Mouse (Mus musculus) 3134 (cell line): Measurements from ENCODE around the gene Wdr25.

Experiments
- DNase-seq: peaks from one replicate; pipeline ENCODE4 v3.0.0-alpha.2; 2011; ENCODE audit warnings: low spot score; ENCODE audit not compliant: insufficient read length; ENCODE audit errors: extremely low read depth

The Wdr25 gene

GRCm38 (mm10) chr12:108982684-108982960 is 89.2 kb downstream of the Wdr25 start:
- DNase-seq: no peak

- no peak for DNase-seq
These were observed 90.1 kb downstream of the Wdr25 start for GRCm38 (mm10) chr12:108983496-108983895.

- peak; percentile 67 for DNase-seq
These were observed 91.0 kb downstream of the Wdr25 start for GRCm38 (mm10) chr12:108984471-108984870.

DNA sequence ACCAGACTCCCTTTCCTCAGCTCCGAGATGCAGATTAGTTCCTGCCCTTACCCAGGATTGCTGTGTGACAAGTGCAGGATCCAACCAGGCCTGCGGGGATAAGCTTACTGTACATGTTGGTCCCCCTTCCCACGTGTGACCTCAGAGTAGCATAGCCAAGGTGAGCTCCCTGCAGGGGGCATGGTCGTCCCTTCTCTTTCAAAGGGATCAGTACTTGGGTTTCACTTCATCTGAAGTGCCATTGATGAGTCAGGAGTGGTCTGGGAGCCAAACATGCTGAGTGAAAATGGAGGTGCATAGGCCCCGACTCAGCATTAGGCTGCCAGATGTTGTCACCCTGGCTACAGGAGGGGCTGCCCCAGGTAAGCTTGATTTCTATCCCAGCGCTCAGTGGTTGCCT is 91.6 kb downstream of the Wdr25 start:
- DNase-seq: no peak

DNA sequence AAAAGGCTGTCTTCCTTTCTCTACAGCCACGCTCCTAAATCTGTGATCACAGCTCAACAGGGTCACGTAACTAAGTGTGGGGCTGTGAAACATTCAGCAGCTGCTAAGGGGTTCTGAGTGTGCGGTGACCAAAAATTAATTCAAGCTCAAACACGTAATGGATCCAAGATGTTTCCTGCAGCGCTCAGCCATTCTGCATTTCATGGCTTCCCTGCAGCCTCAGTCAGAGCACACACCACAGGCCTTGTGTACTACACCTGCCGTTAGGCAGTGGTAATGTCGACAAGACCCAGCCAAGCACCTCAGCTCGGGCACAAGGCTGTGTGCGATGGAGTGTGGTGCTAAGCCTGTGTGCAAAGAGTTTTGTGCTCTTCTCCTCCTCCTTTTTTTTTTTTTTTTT is 94.0 kb downstream of the Wdr25 start:
- DNase-seq: no peak

- no peak for DNase-seq
These were observed 97.0 kb downstream of the Wdr25 start for GRCm38 (mm10) chr12:108990425-108990824.

GRCm38 (mm10) chr12:108993046-108993445 is 99.6 kb downstream of the Wdr25 start:
- no peak for DNase-seq

DNA sequence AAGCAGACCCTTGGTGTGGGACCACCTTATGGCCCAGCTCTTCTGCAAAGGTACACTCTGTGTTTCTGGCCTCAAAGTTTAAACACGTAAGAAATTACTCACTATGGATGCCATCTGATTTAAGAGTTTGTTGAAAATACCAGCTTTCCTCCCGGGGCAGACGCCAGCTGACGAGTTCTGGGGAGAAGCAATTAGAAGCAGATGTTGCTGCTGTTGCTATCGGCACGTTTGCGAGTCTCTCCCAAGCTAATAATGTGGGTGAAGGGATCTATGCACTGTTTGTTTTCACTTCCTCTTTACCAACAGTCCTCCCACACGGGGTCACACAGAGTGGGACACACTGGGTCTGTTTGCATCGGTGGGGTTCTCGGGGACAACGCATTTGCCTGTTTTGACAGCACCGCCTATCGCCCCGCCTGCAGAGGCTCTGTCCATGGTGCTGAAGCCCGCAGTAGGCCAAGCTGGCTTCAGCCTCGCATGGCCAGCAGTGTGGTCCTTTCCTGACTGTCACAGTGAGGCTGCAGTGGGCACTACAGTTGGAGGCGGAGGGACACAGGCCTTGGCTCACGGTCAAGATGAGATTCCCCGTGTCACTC is 101.1 kb downstream of the Wdr25 start:
- no peak for DNase-seq

- no peak for DNase-seq
These were observed 102.7 kb downstream of the Wdr25 start for GRCm38 (mm10) chr12:108995976-108996636.

GRCm38 (mm10) chr12:108997249-108997648 is 103.8 kb downstream of the Wdr25 start:
- no peak for DNase-seq

GRCm38 (mm10) chr12:109002978-109003377 is 109.5 kb downstream of the Wdr25 start:
- DNase-seq: no peak

GRCm38 (mm10) chr12:109010070-109010649 is 116.7 kb downstream of the Wdr25 start:
- no peak for DNase-seq

DNA sequence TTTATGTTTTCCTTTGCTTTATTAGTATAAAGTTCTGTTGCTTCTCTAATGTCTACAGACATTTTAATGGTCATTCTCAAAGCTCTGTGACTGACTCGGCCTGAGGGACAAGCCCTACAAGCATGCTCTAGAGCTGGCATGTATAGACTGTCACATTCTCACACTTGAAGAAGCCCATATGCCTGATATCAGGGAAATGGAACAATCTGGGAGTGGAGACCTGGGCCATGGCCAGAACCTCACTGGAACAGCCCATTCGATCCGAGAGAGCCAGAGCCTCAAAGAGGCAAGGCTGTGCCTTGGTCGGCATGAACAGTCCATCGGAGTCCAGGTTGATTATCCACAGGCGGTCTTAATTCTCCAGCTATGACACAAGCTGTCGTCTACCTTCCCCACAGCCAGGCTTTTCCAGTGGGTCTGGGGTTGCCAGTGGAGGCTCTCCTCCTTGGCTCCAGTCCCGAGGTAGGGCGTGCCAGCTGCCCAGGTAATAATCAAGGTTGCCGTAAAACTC is 128.8 kb downstream of the Wdr25 start:
- DNase-seq: no peak

GRCm38 (mm10) chr12:109022966-109023365 is 129.5 kb downstream of the Wdr25 start:
- DNase-seq: no peak

DNA sequence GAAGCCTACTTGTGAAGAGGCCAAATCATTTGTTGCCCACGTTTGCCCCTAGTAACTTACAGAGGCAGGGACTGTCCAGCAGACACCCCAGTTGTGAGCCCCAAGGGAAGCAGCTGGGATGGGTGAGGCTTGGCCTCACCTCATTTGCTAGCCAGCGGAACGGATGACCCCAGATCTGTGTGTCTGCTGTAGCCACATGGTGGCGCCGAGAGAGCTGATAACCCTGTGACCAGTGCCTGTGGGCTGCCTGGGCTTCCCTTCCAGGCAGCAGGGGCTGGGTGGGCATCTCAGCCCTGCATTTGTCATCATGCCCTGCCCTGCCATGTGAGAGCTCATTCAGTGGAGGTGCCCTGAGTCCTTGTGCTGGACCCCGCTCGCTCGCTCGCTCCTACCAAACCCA is 130.3 kb downstream of the Wdr25 start:
- no peak for DNase-seq

- DNase-seq: no peak
These were observed 143.6 kb downstream of the Wdr25 start for GRCm38 (mm10) chr12:109037026-109037425.

DNA sequence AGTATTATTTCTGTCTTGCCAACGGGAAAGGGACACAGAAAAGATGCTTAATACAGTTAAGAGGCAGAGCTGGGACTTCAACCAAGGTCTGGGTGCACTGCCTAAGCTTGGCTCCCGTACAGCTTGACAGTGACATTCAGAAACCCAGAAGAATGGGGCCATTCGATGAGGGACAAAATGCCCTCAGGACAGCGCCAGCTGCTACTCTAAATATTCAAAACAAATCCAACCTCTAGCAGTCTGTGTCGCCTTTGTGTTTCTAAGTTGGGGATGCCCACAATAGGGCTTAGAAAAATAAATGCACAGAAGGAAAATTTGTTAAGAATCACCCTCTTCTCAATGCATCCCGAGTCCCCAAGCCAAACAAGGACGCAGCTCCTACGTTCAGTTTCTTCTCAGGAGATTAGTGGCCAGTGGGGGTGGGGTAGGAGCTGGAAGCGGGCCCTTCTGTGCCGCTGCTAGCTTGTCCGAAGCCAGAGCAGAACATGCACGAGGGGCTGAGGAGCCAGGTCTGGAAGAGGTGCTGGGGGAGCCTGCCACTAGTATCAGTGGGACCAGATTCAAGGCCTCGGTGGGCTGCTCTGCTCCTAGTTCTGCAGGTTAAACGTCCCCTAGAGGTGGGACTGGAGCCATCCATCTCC is 144.9 kb downstream of the Wdr25 start:
- no peak for DNase-seq

- no peak for DNase-seq
These were observed 145.9 kb downstream of the Wdr25 start for GRCm38 (mm10) chr12:109039311-109039710.

DNA sequence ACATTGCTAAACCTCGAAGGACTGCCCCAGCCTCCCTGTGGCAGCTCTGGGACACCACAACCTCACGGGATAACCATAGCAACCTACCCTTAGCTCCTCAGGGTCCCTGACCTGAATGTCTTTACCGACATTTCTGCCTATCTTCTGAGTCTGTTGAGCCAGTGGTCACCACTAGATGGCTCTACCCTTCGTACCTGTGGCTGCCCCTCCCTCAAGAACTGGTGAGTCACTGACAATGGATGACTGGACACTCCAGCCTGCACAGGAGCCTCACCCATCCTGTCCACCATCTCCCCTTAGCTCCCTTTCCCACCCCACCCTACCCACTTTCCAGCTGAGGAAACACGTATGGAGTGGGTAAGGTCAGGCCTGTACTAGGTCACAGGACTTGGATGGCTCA is 151.1 kb downstream of the Wdr25 start:
- no peak for DNase-seq

DNA sequence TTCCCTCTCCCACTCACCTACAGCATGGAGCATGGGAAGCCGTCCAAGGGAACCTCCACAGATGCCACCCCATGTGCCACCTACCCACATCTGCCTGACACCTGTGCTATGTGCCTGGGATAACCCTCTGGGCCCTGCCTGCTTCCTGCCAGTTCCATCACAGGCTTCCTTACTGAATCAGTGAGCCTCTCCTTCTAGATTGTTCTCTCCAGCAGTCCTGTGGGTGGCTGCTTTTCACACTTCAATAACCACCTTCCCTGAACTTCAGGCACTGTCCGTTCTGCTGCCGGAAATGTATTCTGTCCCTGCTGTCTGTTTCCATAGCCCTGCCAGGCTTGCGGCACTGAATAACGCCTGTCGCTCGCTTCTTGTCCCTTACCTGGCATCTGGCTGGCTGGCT is 152.2 kb downstream of the Wdr25 start:
- no peak for DNase-seq

DNA sequence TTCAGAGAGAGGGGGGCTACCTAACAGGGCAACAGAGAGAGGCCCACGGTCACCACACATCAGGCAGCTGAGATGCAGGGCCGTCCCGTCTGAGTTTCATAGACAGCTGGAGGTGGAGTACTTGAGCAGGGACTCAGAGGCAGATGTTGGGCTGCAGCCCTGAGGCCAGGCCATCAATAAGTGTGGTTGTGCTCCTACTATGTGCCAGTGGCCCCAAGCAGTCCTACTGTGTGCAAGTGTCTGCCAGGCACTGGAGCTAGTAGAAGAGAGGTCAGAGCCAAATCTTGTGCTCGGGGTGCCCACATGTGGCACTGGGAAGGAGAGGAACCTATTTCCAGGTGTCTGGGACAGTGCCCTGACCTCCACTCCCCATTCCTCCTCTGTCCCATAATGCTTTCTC is 156.5 kb downstream of the Wdr25 start:
- DNase-seq: no peak
